Mouse (Mus musculus) stomach, postnatal 0 days (tissue): ENCODE measurements around the gene Clcn3.

Experiments used
- CTCF ChIP-seq: IDR thresholded peaks from 2 replicates; pipeline ENCODE4 v1.5.1; 2016; ENCODE audit warnings: antibody characterized with exemption, low read depth, mild to moderate bottlenecking, moderate library complexity
- EP300 ChIP-seq: optimal IDR thresholded peaks from 2 replicates; pipeline ENCODE3; 2016; ENCODE audit warnings: antibody characterized with exemption

DNA sequence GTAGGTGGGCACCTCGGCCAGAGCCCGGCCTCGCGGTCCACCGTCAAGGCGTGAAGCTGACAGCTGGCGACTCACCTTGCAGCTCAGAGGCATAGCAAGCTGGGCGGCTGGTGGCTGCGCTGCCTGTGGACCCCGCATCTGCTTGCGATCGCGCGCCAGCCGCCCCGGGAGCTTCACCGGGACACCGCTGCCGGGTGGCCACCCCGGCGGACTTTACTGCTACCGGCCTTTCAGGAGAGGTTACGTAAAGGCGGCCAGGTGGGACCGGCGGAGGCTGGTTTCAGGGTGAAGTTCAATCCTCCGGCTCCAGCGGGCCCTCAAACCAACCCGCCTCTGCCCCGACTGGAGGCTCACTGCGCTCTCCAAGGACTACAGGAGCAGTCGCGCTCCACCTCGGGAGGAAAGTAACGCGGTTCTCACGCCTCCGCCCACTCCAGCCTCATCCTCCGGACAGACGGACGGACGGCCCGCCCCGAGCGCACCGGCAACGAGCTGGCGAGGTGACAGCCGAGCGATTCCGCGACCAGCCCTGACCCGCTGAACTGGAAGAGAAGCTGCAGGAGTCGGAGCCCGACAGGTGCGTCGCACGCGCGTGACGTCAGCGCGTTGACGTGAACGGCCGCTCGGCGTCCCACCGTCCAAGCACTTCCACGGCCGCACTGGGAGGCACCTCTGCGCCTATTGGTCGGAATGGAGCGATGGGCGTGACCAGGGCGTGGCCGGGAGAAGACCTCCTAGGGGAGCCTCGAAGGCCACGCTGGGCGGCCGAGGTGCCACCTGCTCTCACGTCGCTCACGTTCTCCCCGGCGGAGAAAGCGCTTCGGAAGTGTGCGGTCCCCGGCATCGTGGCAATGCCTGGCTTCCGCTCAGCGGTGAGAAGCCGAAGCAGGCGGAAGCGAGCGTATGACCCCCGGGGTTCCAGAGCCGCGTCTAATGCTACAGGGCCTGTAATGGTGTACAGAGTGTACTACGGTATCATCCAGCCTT, at the start of gene Clcn3:
- TF ChIP-seq CTCF (0 out of 2 replicates have a peak, but pooled peaks have one; percentile 8), EP300 (no peak)
